Mouse (Mus musculus) kidney, postnatal 14 days (tissue): ENCODE measurements at regions not wholly inside any gene's neighbourhood (a gene's known extent, or its start where the extent isn't known, plus 50 kb on each side); places are given as distances from the start of the nearest gene placed in this dataset.

Source experiments
- DNase-seq: peaks from one replicate; pipeline ENCODE4 v3.0.0; 2022; ENCODE audit warnings: mixed read lengths

DNA sequence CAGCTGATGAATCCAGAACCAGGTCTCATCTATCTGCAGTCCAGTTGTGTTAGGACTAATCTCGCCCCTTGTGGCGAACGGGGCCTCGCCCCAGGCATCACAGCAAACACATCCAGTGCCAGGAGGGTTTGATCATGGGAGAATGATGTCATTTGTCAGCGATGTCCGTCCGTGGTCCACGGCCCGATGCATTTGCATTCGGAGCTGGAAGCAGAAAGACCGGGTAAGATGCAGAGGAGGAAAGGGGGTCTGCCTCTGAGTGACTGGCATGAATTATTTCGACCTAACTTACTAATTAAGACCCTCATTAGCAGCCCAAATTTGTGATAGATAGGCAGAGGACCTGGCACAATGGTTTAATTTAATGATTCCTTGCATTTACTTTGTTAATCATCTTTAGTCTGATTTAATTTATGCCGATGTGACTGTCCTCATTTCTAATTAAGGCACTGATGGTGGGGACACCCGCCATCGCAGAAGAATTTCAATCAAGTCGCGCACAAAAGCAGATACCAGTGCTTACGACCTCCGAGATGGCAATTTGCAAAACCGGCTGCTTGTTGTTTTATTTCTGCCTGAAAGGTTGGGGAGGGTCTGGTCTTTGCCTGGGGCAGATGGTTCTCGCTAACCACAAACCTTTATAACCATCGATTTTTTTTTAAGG lies 141.9 kb downstream of the Cryba4 start:
- no peak for DNase-seq

GRCm38 (mm10) chr5:112120766-112121165 lies 131.6 kb downstream of the Cryba4 start:
- DNase-seq, result no peak

DNA sequence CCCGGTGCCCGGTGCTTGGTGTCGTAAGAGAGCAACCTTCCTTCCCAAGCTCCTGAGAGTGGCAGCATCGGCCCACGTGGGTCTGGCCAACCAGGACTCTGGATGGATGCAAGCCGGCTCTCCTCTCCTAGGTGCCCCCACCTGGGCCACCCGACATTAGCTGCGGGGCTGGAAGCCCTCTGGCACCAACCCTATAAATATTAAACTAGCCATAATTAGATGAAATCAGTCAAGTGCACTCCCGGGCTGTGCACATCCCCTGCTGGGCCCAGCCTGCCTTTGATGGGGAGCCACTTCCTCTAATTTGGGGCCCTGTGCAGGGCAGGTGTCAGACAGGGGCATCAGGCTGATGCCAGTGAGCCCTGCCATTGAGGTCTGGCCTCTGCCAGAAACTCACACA lies 130.8 kb downstream of the Cryba4 start:
- no peak for DNase-seq

- DNase-seq, result no peak
Observed at GRCm38 (mm10) chr5:112122581-112122980, 129.7 kb downstream of the Cryba4 start.

DNA sequence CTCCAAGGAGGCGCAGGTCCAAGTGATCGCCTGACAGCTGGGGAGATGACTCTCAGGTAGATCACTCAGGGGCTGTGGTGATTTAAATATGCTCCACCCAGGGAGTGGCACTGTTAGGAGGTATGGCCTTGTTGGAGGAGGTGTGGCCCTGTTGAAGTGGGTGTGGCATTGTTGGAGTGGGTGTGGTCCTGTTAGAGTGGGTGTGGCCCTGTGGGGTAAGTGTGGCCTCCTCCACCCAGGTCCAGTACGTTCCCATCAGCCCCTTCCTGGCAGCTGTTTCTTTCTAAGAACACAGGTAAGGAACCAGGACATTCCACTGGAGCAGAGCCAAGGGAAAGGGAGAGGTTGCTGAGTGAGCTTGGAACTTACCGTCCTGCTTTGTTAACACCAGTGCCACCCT lies 125.1 kb downstream of the Cryba4 start:
- no peak for DNase-seq

DNA sequence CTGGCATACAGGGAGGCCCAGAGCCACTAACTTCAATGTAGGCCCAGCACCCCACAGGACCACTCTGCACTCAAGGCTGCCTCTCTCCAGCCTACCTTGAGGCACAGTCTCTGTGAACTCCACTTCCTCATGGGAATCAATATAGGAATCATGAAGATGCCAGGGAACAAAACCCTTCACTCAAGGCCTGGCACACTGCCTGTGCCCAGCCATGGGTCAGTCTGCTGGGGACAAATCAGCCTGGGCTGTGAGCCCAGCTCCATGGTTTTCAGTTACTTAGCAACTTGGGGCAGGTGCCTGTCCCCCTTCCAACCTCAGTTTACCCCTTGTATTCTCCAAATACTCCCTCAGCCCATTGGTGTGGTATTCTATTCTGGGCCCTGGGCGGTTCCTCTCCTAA lies 119.6 kb downstream of the Cryba4 start:
- no peak for DNase-seq

DNA sequence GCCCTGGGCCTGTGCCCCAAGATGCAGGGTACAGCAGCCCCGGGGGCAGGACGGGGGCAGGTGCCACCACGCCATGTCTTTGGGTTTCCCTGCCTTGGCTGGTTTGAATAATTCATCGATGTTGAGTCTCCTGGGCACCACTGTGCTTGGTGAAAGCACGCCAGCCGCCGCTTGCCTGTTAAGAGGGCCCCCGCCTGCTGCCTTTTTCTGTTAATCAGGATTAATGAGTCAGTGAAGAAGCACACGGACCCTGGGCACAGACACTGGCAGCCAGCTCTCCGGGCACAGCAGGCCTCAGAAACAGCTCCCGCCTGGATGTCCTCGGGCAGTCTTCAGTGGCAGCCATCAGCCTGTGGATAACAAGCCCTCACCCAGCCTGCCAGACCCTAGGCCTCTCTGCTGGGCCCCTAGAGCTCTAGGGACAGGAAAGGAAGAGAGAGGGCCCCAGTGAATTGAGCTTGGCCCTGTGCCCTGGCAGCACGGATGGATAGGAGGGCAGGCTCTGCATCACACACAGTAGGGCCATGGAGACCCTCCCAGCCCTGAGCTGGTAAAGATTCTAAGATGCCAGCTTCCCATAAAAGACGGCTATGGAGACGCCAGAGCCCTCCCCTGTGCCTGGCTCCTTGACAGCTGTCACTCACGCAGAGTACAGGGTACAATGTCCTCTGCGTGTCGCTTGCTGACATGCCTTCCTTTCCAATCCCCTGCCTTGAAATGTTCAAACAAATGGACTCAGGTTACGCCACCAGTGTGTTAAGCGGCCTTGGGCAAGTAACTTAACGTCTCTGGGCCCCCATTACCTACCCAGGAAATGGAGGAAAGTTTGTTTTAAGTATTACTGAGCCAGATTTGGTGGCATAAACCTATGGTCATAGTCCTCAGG lies 118.4 kb downstream of the Cryba4 start:
- DNase-seq, result no peak

DNA sequence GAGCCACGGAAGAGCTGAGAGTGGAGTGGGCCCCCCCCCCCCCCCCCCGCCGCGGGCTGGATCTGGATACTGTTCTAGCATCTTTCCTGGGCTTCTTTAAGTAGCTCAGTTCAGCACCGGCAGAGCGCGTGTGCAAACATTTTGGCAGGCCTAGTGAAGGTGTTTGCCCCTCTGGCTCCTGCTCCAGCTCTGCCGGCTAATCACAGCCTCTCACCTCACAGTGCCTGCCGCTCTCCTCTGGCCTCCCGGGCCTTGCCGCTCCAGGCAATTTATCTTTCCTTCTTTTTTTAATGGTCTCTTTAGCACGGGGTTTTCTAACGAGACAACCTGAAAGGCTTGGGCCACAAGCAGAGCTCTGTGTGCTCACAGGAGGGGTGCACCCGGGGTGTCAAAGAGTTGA lies 115.7 kb downstream of the Cryba4 start:
- DNase-seq, result no peak

DNA sequence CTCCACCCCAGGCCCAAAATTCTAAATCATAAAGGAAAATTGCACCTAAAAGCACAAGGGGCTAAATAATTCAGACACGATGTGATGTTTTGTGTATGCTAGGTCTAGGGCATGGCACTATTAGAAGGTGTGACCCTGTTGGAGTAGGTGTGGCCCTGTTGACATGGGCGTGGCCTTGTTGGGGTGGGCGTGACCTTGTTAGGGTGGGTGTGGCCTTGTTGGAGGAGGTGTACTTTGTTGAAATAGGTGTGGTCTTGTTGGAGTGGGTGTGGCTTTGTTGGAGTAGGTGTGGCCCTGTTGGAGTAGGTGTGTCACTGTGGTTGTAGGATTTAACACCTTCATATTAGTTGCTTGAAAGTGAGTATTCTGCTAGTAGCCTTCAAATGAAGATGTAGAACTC lies 114.1 kb downstream of the Cryba4 start:
- no peak for DNase-seq

- no peak for DNase-seq
Observed at GRCm38 (mm10) chr5:112142731-112143130, 109.6 kb downstream of the Cryba4 start.

DNA sequence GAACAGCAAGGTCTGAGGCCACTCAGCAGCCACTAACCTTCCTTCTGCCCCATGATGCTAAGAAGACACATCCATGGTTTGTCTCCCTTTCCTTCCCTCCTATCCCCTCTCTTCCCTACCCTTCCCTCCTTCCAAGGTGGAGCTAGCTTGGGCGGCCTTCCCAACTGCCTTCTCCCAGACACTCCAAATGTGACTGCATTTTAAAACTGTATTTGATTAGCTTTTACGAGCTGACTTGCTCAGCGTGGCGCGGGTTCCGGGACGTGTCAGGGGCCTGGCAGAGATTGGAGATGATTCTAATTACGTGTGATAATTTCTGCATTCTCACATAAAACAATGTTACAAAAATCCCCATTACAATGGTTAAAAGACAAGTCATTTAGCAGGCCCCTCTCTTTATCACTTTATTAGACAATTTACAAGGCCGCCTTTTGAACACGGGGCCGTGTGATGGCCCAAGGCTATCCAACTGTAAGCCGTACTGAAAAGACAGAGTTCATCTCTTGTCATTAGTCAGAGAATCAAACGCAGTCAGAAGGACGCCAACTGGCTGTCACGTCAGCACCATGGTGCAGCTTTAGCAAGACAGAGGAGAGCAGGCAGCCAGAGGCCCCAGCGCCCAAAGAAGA lies 108.2 kb downstream of the Cryba4 start:
- DNase-seq, result no peak

GRCm38 (mm10) chr5:112153675-112154085 lies 98.6 kb downstream of the Cryba4 start:
- DNase-seq, result peak; percentile 84

- DNase-seq, result no peak
Observed at GRCm38 (mm10) chr5:112154650-112155049, 97.7 kb downstream of the Cryba4 start.

DNA sequence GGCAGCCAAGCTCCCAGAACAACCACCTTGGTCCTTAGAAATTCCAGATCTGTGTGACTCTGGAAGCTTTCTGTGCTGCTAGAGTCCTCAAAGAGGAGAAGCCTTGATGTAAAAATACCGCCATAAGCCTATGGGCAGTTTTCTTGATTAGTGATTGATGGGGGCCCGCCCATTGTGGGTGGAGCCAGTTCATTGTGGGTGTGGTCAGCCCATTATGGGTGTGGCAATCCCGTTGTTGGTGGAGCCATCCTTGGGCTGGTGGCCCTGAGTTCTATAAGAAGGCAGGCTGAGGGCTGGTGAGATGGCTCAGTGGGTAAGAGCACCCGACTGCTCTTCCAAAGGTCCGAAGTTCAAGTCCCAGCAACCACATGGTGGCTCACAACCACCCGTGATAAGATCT lies 97.3 kb downstream of the Cryba4 start:
- no peak for DNase-seq

- no peak for DNase-seq
Observed at GRCm38 (mm10) chr5:112156005-112156404, 96.3 kb downstream of the Cryba4 start.

- DNase-seq, result no peak
Observed at GRCm38 (mm10) chr5:112166410-112167175, 85.7 kb downstream of the Cryba4 start.

GRCm38 (mm10) chr5:112167790-112168189 lies 84.5 kb downstream of the Cryba4 start:
- DNase-seq, result no peak

DNA sequence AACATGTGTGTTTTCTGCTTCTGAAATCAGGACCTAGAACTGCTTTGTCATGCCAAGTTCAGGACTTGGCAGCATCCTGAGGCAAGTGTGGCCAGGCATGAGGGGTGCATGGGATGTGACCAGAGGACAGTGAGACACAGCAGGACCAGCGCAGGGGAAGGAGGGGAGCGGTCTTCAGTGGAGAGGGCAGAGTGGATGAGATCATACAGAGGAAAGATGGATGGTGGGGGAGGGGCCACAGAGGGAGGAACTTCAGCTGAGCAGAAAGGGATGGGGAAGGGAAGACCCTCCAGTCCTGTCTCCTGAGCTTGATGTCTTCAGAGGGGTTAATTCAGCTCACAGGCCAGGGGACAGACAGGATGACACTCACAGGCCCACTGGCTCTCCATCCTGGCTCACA lies 81.0 kb downstream of the Cryba4 start:
- no peak for DNase-seq

- peak; percentile 18 for DNase-seq
Observed at GRCm38 (mm10) chr5:112179213-112180057, 72.9 kb downstream of the Cryba4 start.

- DNase-seq, result peak; percentile 13
Observed at GRCm38 (mm10) chr5:112182775-112183174, 69.5 kb downstream of the Cryba4 start.

DNA sequence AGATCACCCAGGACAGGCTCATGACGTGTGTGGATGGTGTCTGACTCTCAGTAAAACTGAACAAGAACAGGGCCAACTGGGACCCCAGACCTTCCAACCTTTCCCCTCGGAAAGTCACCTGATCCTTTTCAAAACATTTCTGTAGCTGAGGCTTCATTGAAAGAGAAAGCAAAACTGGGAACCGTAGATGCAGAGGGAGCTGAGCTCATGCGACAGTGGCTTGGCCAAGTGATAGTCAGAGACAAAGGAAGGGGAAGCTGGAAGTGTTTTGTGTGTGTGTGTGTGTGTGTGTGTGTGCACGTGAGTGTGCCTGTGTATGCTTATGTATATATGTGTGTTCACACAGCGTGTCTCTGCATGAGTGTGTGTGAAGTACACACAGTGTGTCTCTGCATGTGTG lies 56.7 kb downstream of the Cryba4 start:
- no peak for DNase-seq
